Mouse (Mus musculus): ENCODE measurements at regions not wholly inside any gene's neighbourhood (a gene's known extent, or its start where the extent isn't known, plus 50 kb on each side); places are given as distances from the start of the nearest gene placed in this dataset.

DNA sequence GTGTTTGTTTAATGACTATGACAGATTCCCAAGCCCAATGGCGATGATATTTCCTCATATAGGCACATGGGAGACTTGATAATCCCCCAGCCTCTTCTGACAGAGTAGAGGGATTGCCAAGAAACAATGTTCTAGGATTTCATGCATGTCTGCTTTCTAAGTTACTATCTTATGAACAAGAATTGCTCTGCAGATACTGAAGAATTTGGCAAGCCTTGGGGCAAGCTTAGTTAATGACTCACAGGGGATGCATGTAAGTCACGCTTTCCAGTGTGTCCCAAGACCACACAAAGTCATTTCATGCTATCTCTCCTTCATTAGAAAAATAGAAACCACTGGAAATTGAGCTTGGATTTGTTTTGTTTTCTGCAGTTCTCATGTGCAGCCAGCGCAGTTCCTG, 376.2 kb downstream of the Dcdc2c start:
- DNase-seq: no peak

- no peak for DNase-seq
These were observed 378.1 kb downstream of the Dcdc2c start for GRCm38 (mm10) chr12:28174078-28174477.

DNA sequence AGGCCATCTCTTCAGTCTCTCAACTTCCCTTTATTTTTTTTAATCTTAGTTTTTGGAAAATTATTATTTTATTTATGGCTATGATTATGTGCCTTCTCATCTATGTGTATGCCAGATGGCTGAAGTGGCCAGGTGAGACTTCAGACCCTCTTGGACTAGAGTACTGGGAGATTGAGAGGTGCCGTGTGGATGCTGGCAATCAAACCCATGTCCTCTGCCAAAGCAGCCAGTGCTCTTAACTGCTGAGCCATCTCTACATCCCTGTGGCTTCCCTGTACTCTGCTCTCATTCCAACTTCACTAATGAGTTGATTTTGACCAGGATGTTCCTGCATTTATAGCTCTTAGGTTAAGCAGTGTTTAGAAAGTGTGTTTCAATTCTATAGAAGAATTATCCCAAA, 393.4 kb downstream of the Dcdc2c start:
- DNase-seq: no peak

DNA sequence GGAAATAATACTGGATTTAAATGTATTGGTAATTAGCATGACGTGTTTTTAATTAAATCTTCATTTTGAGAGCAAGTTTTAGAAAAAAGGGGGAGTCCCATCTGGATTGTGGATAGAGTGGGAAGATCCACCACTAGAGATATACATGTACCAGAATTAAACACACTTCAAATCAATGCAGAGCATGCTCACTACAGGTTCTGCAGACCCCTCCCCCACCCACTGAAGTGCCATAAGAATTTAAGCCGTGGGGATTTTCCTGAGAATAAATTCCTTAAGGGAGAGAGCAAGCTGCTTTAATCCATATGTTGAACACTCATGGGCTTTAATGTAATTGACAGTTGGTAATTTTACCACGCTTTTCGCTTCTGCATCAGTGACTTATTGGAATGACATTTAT, 401.4 kb downstream of the Dcdc2c start:
- DNase-seq: no peak

DNA sequence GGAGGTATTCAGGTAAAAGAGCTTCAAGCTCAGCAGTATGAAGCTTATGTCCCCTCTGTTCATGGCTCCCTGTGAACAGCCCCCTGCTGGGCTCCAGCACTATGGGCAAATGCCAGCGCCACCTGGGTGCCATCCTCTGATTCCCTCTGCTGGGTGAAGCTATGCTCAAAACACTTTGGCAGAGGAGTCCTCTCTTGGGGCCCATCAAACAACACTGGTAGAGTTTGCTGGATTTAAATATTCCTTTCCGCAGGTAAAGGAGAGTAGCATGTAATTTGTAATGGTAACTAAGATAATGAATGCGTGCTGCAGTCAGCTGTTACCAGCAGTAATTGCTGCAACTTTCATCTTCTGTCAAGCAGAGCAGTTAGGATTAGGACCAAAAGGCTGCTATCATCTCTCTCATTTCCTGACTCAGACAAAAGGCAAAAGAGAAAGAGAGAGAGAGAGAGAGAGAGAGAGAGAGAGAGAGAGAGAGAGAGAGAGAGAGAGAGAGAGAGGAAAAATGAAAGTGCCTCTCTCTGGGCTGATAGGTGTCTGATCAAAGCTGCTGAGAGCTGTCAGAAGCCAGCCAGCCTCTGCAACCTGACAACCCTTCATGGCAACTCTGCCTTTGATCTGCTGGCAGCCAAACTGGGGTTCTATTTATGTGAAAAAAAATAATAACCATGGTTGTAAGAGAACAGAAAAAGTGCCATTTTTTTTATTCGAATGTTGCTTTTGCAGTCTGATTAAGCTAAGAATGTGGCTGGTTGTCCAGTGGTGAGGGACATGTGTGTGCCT, 416.2 kb downstream of the Dcdc2c start:
- no peak for DNase-seq

DNA sequence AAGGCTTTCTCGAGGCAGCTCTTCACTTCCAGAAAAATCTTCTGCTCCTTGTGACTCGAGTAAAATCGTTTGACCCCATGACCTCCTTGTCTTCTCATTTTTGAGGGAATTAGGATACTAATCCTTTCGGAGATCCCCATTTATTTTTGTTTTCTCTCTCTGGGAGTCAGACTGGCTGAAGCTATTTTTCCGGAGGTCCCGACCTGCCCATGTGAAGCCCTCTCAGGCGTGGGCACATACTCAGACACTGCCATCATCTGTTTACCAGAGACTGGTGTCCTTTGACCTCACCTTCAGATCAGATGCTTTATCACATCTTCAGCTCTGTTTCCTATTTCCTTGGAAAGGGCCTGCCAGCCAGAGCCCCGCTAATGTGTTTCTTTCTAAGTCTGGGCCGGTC, 429.4 kb downstream of the Dcdc2c start:
- DNase-seq: no peak

- no peak for DNase-seq
These were observed 432.1 kb downstream of the Dcdc2c start for GRCm38 (mm10) chr12:28120106-28120505.

DNA sequence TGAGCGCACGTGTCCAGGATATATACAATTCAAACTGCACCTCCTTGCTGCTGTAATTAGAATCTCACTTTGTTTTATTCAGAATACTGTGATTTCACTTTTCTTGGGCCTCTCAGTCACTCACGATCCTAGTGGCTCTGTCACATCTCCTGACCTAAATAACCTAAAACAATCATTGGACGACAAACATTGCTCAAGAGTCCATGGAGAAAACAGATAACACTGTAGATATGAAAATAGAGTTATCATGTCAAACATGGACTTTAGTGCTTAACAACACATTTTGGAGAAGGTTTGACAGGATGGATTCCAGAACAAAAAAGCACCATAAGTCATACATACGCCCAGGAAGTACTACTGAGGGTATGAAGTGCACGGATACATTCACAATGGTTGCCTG, 461.5 kb downstream of the Dcdc2c start:
- DNase-seq: no peak

- no peak for DNase-seq
These were observed 466.7 kb downstream of the Dcdc2c start for GRCm38 (mm10) chr12:28085460-28085859.

DNA sequence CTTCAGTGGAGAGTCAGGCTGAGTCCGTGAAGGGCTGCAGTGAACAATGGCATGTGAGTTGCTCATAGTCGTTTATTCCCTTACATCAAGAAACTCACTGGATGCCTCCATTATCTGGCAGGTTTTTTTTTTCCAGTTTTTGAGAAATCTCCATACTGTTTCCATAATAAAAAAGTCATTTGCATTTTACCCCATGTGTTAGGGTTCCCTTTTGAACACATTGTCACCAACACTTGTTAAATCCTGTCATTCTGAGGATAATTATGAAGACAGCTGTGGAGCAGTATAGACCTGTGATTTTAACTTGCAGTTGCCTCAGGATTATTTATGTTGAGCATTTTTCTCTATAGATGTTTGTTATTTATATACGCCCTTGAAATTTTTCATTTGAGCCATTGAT, 475.6 kb downstream of the Dcdc2c start:
- DNase-seq: no peak

GRCm38 (mm10) chr12:28068584-28068983, 483.6 kb downstream of the Dcdc2c start:
- DNase-seq: no peak

DNA sequence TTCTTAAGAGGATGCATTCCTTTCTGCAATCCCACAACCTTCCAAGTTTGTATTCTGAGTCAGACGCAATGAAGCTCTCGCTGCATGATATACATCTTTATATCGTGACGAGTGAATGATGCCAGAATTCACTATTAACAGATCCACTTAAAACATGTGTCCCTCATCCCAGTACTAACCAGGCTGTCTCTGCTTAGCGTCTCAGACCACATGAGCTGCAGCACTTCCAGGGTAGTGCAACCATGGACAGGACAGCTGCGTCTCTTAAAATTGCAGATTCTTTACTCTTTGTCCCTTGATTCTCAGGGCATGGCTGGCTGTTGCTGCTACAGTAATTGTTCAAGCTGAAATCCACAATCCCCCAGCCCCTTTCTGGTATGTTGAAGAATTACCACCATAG, 491.9 kb downstream of the Dcdc2c start:
- no peak for DNase-seq

GRCm38 (mm10) chr12:28055518-28056280, 496.5 kb downstream of the Dcdc2c start:
- DNase-seq: peak; percentile 59 to 74

- peak in 1 of 2 experiments; percentile 4 for DNase-seq
These were observed 497.8 kb downstream of the Dcdc2c start for GRCm38 (mm10) chr12:28054444-28054843.

GRCm38 (mm10) chr12:28047989-28048388, 504.2 kb downstream of the Dcdc2c start:
- DNase-seq: no peak

GRCm38 (mm10) chr12:28038161-28038911, 513.9 kb downstream of the Dcdc2c start:
- no peak for DNase-seq

DNA sequence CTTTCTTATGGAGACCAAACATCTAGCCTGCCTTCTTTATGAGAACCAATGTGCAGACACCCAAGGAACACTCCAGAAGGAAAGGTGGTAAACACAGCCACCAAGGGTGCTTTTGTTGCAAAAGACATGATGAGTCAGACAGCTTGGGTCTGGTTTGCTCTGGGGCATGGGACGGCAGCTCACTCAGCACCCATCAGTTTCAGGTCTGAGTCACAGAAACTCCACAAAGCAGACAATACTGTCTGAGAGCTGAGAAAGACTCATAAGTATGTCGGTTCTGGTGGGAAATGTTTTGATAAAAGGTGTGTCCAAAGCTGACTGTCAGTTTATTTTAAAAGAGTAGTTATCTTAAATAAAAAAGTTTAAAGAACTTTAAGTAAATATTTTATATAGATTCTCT, 553.0 kb downstream of the Dcdc2c start:
- no peak for DNase-seq

DNA sequence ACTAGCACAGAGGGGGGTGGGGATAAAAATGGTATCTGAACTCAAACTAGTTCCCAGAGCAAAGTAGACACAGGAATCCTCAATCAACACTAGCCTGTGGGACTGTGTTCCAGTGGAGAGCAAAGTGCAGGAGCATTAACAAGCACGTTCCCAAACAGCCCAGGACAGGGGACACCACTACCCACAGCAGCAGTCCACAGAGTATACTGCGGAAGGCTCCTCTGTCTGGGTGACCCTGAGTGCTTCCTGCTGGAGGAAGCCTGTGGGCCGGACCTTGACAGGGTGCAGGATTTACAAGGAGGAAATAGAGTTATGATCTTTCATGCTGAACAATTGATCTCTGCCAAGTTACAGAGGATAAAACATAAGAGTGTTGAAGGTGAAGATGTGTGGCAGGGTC, 560.0 kb downstream of the Dcdc2c start:
- DNase-seq: peak; percentile 22 to 46

GRCm38 (mm10) chr12:27984261-27984841, 567.8 kb downstream of the Dcdc2c start:
- DNase-seq: no peak

DNA sequence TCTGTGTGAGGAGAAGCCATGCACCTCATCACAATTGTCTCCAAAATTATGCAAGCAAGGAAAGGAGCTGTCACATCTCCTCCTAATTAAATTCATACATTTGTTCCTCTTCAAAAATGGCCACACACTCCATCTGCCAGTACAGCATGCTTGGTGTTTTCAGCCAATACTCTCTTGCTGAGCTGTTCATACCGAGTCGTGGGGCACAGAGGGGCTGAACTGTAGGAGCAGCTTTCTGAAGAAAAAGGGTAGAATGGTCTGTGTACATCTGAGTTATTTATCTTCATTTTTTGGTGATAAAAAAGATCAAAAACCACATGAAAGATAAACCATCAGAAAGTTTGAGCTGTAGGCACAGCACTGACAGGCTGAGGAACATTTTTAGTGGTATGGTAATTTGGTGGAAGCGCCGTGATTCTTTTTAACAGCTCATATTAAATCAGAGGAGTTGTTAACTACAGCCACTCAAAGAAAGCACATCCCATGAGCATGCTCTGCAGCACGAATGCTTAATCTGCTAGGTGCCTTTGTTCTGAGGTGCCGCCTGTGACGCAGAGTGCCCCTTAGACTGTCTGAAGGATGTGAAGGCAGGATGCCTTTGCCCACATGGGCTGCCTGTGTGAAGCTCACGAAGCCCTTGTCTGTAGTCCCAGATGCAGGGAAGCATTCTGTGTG, 573.8 kb downstream of the Dcdc2c start:
- DNase-seq: no peak

DNA sequence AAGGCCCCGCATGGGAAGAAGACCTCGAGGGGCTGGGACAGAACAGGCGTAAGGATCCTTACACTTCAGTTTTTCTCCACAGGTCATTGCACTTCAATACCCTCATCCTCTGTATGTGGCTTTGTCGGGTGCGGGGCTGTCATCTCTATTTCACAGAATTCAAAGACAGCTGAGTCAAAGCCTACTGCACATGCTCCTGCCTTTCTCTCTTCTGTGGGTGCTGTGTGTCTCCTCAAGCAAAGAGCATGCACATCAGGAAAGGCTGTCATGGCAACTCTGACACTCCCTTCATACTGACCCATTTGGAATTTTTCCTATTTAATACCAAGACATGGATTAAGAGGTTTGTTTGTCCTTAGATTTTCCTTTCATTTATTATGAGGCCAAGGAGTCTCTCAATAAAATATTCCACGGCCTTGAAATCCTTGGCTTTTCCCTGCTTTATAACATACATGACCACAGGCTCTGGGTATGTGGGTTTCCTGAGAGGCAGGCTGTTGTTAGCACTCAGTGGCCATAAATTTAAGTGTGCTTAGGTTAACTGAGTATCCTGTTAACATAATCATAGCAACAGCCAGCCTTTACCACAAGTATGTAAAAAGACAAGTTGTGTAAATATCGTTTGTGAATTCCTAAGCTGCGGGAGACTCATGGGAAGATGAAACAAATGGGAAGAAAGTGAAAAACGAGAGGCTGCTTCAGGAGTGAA, 574.5 kb downstream of the Dcdc2c start:
- DNase-seq: no peak

GRCm38 (mm10) chr12:27962908-27963307, 589.3 kb downstream of the Dcdc2c start:
- no peak for DNase-seq

Measured in kidney, postnatal 4 days (tissue).